Mouse (Mus musculus): ENCODE measurements around the gene Myg1. TPM values are rescaled to one million over a fixed set of nuclear protein-coding genes. Genes with fewer than 3 reads are reported as not detected.

The Myg1 gene
- total and polyA plus RNA-seq, 2 experiments, result 25.5 to 32.3 TPM

DNA sequence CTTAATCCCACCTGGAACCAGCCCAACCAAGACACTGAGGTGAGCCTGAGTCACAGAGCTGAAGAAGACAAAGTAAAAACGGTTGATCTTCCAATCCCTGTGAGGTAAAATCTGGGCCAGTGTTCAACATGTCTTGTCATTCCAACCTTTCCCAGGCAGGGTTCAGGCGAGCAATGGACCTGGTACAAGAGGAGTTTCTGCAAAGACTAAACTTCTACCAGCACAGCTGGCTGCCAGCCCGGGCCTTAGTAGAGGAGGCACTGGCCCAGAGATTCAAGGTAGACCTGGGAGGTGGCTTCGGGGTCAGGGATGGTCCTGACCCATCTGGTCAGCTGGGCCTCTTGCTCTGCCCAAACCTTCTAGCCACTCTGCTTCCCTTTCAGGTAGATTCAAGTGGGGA lies 5.4 kb downstream of the Myg1 start:
- Histone ChIP-seq H3K4me1 (ENCODE audit: control insufficient read depth, insufficient read depth, low read length) (peaks cover 4% of the 10 kb centered on the region), H3K27me3 (ENCODE audit: control insufficient read depth, insufficient read depth, low read length) (no peaks in the 10 kb centered on the region), H3K36me3 (ENCODE audit: control insufficient read depth, insufficient read depth, low read length) (peaks cover 6% of the 10 kb centered on the region; the same call in 1 of the 2 replicates), H3K4me3 (ENCODE audit: insufficient read depth, low read depth, low read length) (no peak overlapping the region), H3K27ac (replicated peaks; ENCODE audit: insufficient read depth, low read depth, low read length) (no peak overlapping the region), H3K79me2 (ENCODE audit: control insufficient read depth, insufficient read depth, low read length) (no peaks in the 10 kb centered on the region), H3K9ac (ENCODE audit: low read depth, low read length) (no peak overlapping the region)
- 77% methylated on average over 4 of the region's 4 CpGs for WGBS
- DNase-seq (ENCODE audit: extremely low read depth, low read depth, low spot score), result no peak
- TF ChIP-seq CTCF (IDR thresholded peaks at IDR 0.05; ENCODE audit: low read depth, low read length) (no peak), POLR2A (IDR thresholded peaks at IDR 0.05; ENCODE audit: extremely low read depth, insufficient read depth, low read length) (no peak)

DNA sequence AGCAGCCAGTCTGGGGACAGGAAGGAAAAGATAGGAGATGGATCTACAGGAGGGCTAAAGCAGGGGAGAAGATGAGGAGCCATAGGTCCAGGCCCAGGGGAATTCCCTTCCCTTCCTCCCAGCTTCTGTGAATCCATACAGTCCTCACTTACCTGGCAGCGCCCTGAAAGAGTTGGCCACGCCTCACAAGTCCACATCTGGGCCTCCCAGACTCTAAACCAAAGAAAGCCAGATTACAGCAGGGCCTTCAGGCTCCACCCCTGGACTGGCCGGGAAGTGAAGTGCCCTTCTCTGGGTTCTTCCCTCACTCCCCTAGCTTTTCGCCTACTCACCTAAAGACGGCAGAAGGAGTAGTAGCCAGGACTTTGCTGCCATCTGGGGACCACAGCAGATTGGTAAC lies 8.1 kb downstream of the Myg1 start:
- DNase-seq (ENCODE audit: extremely low read depth, low read depth, low spot score), result no peak
- H3K36me3 ChIP-seq (ENCODE audit: control insufficient read depth, insufficient read depth, low read length), result peaks cover 5% of the 10 kb centered on the region; the same call in 1 of the 2 replicates
- H3K9ac ChIP-seq (ENCODE audit: low read depth, low read length), result no peak overlapping the region
- 84% methylated on average over 5 of the region's 5 CpGs for whole genome bisulfite sequencing
- H3K79me2 ChIP-seq (ENCODE audit: control insufficient read depth, insufficient read depth, low read length), result no peaks in the 10 kb centered on the region
- no peak for TF ChIP-seq POLR2A (IDR thresholded peaks at IDR 0.05; ENCODE audit: extremely low read depth, insufficient read depth, low read length)
- TF ChIP-seq CTCF (IDR thresholded peaks at IDR 0.05; ENCODE audit: low read depth, low read length), result no peak
- H3K4me3 ChIP-seq (ENCODE audit: insufficient read depth, low read depth, low read length), result no peak overlapping the region
- H3K4me1 ChIP-seq (ENCODE audit: control insufficient read depth, insufficient read depth, low read length), result no peaks in the 10 kb centered on the region
- no peaks in the 10 kb centered on the region for H3K27me3 ChIP-seq (ENCODE audit: control insufficient read depth, insufficient read depth, low read length)
- no peak overlapping the region for H3K27ac ChIP-seq (replicated peaks; ENCODE audit: insufficient read depth, low read depth, low read length)

DNA sequence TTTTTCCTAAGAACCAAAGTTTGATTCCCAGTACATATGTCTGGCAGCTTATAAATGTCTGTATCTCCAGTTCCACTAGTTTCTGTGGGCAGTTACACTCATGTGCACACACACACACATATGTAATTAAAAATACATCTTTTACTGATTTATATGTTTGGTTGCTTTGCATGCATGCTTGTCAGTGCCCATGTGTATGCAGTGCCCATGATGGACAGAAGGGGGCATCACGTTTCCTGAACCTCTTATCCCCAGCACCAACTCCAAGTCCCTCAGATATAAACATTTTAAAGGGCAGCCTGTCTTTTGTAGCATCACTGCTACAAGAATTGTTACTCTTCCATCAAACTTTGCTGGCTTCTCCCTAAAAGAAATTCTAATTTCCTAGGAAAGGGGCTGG lies 10.1 kb downstream of the Myg1 start:
- DNase-seq (ENCODE audit: extremely low read depth, low read depth, low spot score), result peak; percentile 54
- Histone ChIP-seq H3K27me3 (ENCODE audit: control insufficient read depth, insufficient read depth, low read length) (no peaks in the 10 kb centered on the region), H3K4me1 (ENCODE audit: control insufficient read depth, insufficient read depth, low read length) (no peaks in the 10 kb centered on the region), H3K9ac (ENCODE audit: low read depth, low read length) (no peak overlapping the region), H3K27ac (replicated peaks; ENCODE audit: insufficient read depth, low read depth, low read length) (no peak overlapping the region), H3K4me3 (ENCODE audit: insufficient read depth, low read depth, low read length) (no peak overlapping the region), H3K36me3 (ENCODE audit: control insufficient read depth, insufficient read depth, low read length) (0 out of 2 replicates have a peak, but pooled peaks cover 3% of the 10 kb centered on the region), H3K79me2 (ENCODE audit: control insufficient read depth, insufficient read depth, low read length) (no peaks in the 10 kb centered on the region)
- no peak for TF ChIP-seq POLR2A (IDR thresholded peaks at IDR 0.05; ENCODE audit: extremely low read depth, insufficient read depth, low read length)
- TF ChIP-seq CTCF (IDR thresholded peaks at IDR 0.05; ENCODE audit: low read depth, low read length), result peak; percentile 75
- 24% methylated on average over 1 of the region's 1 CpGs for WGBS

DNA sequence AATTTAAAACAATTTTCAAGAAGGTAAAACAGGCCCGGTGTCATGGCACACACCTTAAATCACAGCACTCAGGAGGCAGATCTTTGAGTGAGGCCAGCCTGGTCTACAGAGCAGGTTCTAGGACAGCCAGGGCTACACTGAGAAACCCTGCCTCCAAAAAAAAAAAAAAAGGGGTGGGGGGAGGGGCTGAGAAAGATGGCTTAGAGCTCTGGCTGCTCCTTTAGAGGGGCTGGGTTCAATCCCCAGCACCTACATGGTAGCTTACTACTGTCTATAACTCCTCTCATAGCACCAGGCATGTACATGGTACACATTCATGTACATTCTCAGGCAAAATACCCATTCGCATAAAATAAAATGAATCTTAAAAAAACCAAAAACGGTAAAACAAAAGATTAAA lies 13.0 kb downstream of the Myg1 start:
- H3K4me1 ChIP-seq (ENCODE audit: control insufficient read depth, insufficient read depth, low read length), result no peaks in the 10 kb centered on the region
- H3K27ac ChIP-seq (replicated peaks; ENCODE audit: insufficient read depth, low read depth, low read length), result no peak overlapping the region
- H3K27me3 ChIP-seq (ENCODE audit: control insufficient read depth, insufficient read depth, low read length), result no peaks in the 10 kb centered on the region
- no peak overlapping the region for H3K4me3 ChIP-seq (ENCODE audit: insufficient read depth, low read depth, low read length)
- 92% methylated on average over 3 of the region's 3 CpGs for WGBS
- H3K9ac ChIP-seq (ENCODE audit: low read depth, low read length), result no peak overlapping the region
- no peak for DNase-seq (ENCODE audit: extremely low read depth, low read depth, low spot score)
- H3K79me2 ChIP-seq (ENCODE audit: control insufficient read depth, insufficient read depth, low read length), result no peaks in the 10 kb centered on the region
- TF ChIP-seq CTCF (IDR thresholded peaks at IDR 0.05; ENCODE audit: low read depth, low read length), result no peak
- TF ChIP-seq POLR2A (IDR thresholded peaks at IDR 0.05; ENCODE audit: extremely low read depth, insufficient read depth, low read length), result no peak
- no peaks in the 10 kb centered on the region for H3K36me3 ChIP-seq (ENCODE audit: control insufficient read depth, insufficient read depth, low read length)

GRCm38 (mm10) chr15:102346444-102346843 lies 14.9 kb downstream of the Myg1 start:
- Histone ChIP-seq H3K9ac (ENCODE audit: low read depth, low read length) (no peak overlapping the region), H3K36me3 (ENCODE audit: control insufficient read depth, insufficient read depth, low read length) (no peaks in the 10 kb centered on the region), H3K4me3 (ENCODE audit: insufficient read depth, low read depth, low read length) (no peak overlapping the region), H3K79me2 (ENCODE audit: control insufficient read depth, insufficient read depth, low read length) (no peaks in the 10 kb centered on the region), H3K27me3 (ENCODE audit: control insufficient read depth, insufficient read depth, low read length) (no peaks in the 10 kb centered on the region), H3K4me1 (ENCODE audit: control insufficient read depth, insufficient read depth, low read length) (peaks cover 4% of the 10 kb centered on the region; the same call in 1 of the 2 replicates), H3K27ac (replicated peaks; ENCODE audit: insufficient read depth, low read depth, low read length) (no peak overlapping the region)
- no peak for TF ChIP-seq POLR2A (IDR thresholded peaks at IDR 0.05; ENCODE audit: extremely low read depth, insufficient read depth, low read length)
- 80% methylated on average over 4 of the region's 4 CpGs for WGBS
- no peak for DNase-seq (ENCODE audit: extremely low read depth, low read depth, low spot score)

DNA sequence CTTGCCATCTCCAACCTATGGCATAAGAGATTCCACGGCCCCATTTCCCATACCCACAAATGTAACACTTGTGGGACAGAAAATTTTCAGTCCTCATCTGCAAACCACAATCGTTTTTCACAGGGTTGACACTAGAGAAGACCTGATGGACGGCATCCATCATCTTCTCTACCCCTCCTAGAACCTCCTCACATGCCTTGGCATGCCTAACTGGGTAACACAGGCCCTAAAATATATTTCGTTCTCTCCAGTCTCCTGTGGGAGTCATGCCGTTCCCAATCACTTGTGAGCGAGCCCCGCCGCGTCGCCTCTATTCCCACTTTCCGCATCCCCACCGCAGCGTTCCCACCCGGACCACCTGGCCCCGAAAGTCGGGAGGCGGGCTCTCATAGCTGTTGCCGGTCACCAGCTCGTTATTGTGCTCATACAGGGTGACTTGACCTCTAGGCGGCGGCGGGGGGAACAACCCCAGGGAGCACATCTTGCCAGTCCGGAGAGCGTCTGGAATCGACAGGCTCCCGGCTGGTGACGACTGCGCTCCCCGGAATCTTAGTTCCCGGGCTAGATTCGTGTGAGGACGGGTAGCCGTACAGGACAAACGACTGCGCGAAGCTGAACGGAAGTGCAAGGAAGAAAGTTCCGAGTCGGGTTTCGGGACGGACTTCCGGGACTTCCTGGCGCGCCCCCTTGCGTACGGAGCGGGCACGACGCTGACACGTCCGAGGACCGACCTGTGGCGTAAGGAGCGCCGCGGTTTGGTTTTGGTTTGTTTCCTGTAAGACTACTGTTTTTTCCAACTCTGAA lies 18.8 kb downstream of the Myg1 start, which contains the start of gene Aaas:
Aaas (minus strand) TSS at position 634 of the 804 bp plus-strand sequence.
- Histone ChIP-seq H3K27ac (replicated peaks; ENCODE audit: insufficient read depth, low read depth, low read length) (peak within 1 kb of the TSS; percentile 49), H3K4me1 (ENCODE audit: control insufficient read depth, insufficient read depth, low read length) (peaks cover 7% of the 10 kb centered on the region; the same call in 1 of the 2 replicates), H3K4me3 (ENCODE audit: insufficient read depth, low read depth, low read length) (peak within 1 kb of the TSS; percentile 81), H3K36me3 (ENCODE audit: control insufficient read depth, insufficient read depth, low read length) (no peaks in the 10 kb centered on the region), H3K9ac (ENCODE audit: low read depth, low read length) (peak within 1 kb of the TSS; percentile 80), H3K27me3 (ENCODE audit: control insufficient read depth, insufficient read depth, low read length) (no peaks in the 10 kb centered on the region), H3K79me2 (ENCODE audit: control insufficient read depth, insufficient read depth, low read length) (no peaks in the 10 kb centered on the region)
- TF ChIP-seq POLR2A (IDR thresholded peaks at IDR 0.05; ENCODE audit: extremely low read depth, insufficient read depth, low read length) (peak; percentile 69; the same call in 1 of the 2 replicates), CTCF (IDR thresholded peaks at IDR 0.05; ENCODE audit: low read depth, low read length) (peak; percentile 89)
- WGBS, result under 1% methylated on average over 56 of the region's 56 CpGs
- peak; percentile 89 for DNase-seq (ENCODE audit: extremely low read depth, low read depth, low spot score)
